Mouse (Mus musculus): ENCODE data around the gene Rere. TPM values are rescaled to one million over a fixed set of nuclear protein-coding genes. Genes with fewer than 3 reads are reported as not detected.

The Rere gene
- total RNA-seq, 1 experiment, result 21.7 TPM

- H3K9me3 ChIP-seq (ENCODE audit: control insufficient read depth, insufficient read depth, low read depth, low read length), result no peaks in the 10 kb centered on the region
- H3K27ac ChIP-seq (ENCODE audit: insufficient read depth, low read depth, low read length, poor library complexity, severe bottlenecking), result no peak overlapping the region
- TF ChIP-seq ZC3H11A (IDR thresholded peaks at IDR 0.05; ENCODE audit: borderline replicate concordance, low read depth, low read length), result no peak
- no peak for TF ChIP-seq HCFC1 (IDR thresholded peaks at IDR 0.05; ENCODE audit: borderline replicate concordance, insufficient read depth, low read length)
- TF ChIP-seq MAFK (IDR thresholded peaks at IDR 0.05; ENCODE audit: insufficient read depth, low read depth, low read length), result no peak
- TF ChIP-seq ZNF384 (IDR thresholded peaks at IDR 0.05; ENCODE audit: low read depth, low read length), result no peak
- no peak for TF ChIP-seq CHD2 (IDR thresholded peaks at IDR 0.05; ENCODE audit: low read depth, low read length)
- no peak for DNase-seq (ENCODE audit: low read depth, low spot score)
- H3K9ac ChIP-seq (ENCODE audit: insufficient read depth, low read depth, low read length, poor library complexity, severe bottlenecking), result no peak overlapping the region
- no peak overlapping the region for H3K4me3 ChIP-seq (ENCODE audit: insufficient read depth in 1 of 2, low read depth in 1 of 2, low read length in 2 of 2, poor library complexity in 1 of 2, severe bottlenecking in 1 of 2)
- peaks cover 3 to 6% of the 10 kb centered on the region in 2 experiments; a peak in 1 of 4 replicates for H3K4me1 ChIP-seq (ENCODE audit: control insufficient read depth in 2 of 2, insufficient read depth in 2 of 2, low read length in 2 of 2, poor library complexity in 1 of 2)
- H3K36me3 ChIP-seq (ENCODE audit: control insufficient read depth, insufficient read depth, low read length, poor library complexity, severe bottlenecking), result no peaks in the 10 kb centered on the region
- in situ Hi-C loops (cut with MboI; ENCODE audit: low sequenced_read_pairs in 2 of 2, unreplicated experiment in 2 of 2), result no loop called here
Observed at GRCm38 (mm10) chr4:150459022-150459794, 177.8 kb downstream of the Rere start.

- Histone ChIP-seq H3K36me3 (ENCODE audit: control insufficient read depth, insufficient read depth, low read length, poor library complexity, severe bottlenecking) (no peaks in the 10 kb centered on the region), H3K27ac (ENCODE audit: insufficient read depth, low read depth, low read length, poor library complexity, severe bottlenecking) (no peak overlapping the region), H3K9me3 (ENCODE audit: control insufficient read depth, insufficient read depth, low read depth, low read length) (no peaks in the 10 kb centered on the region), H3K9ac (ENCODE audit: insufficient read depth, low read depth, low read length, poor library complexity, severe bottlenecking) (no peak overlapping the region), H3K4me3 (ENCODE audit: insufficient read depth in 1 of 2, low read depth in 1 of 2, low read length in 2 of 2, poor library complexity in 1 of 2, severe bottlenecking in 1 of 2) (no peak overlapping the region), H3K4me1 (ENCODE audit: control insufficient read depth in 2 of 2, insufficient read depth in 2 of 2, low read length in 2 of 2, poor library complexity in 1 of 2) (peaks cover 3 to 6% of the 10 kb centered on the region in 2 experiments; a peak in 1 of 4 replicates)
- DNase-seq (ENCODE audit: low read depth, low spot score), result no peak
- TF ChIP-seq ZNF384 (IDR thresholded peaks at IDR 0.05; ENCODE audit: low read depth, low read length) (no peak), MAFK (IDR thresholded peaks at IDR 0.05; ENCODE audit: insufficient read depth, low read depth, low read length) (no peak), ZC3H11A (IDR thresholded peaks at IDR 0.05; ENCODE audit: borderline replicate concordance, low read depth, low read length) (no peak), CHD2 (IDR thresholded peaks at IDR 0.05; ENCODE audit: low read depth, low read length) (no peak), HCFC1 (IDR thresholded peaks at IDR 0.05; ENCODE audit: borderline replicate concordance, insufficient read depth, low read length) (no peak)
- in situ Hi-C loops (cut with MboI; ENCODE audit: low sequenced_read_pairs in 2 of 2, unreplicated experiment in 2 of 2), result loop anchor here in 1 of 2 experiments (10.0 kb wide), 1 partner anchor 116 kb away; no protein-coding TSS in a partner anchor
Observed at GRCm38 (mm10) chr4:150460451-150460850, 179.0 kb downstream of the Rere start.

- TF ChIP-seq HCFC1 (IDR thresholded peaks at IDR 0.05; ENCODE audit: borderline replicate concordance, insufficient read depth, low read length) (no peak), ZC3H11A (IDR thresholded peaks at IDR 0.05; ENCODE audit: borderline replicate concordance, low read depth, low read length) (no peak), CHD2 (IDR thresholded peaks at IDR 0.05; ENCODE audit: low read depth, low read length) (no peak), ZNF384 (IDR thresholded peaks at IDR 0.05; ENCODE audit: low read depth, low read length) (no peak), MAFK (IDR thresholded peaks at IDR 0.05; ENCODE audit: insufficient read depth, low read depth, low read length) (no peak)
- Histone ChIP-seq H3K27ac (ENCODE audit: insufficient read depth, low read depth, low read length, poor library complexity, severe bottlenecking) (no peak overlapping the region), H3K9me3 (ENCODE audit: control insufficient read depth, insufficient read depth, low read depth, low read length) (no peaks in the 10 kb centered on the region), H3K9ac (ENCODE audit: insufficient read depth, low read depth, low read length, poor library complexity, severe bottlenecking) (no peak overlapping the region), H3K4me1 (ENCODE audit: control insufficient read depth in 2 of 2, insufficient read depth in 2 of 2, low read length in 2 of 2, poor library complexity in 1 of 2) (peaks cover 3 to 6% of the 10 kb centered on the region in 2 experiments; a peak in 1 of 4 replicates), H3K4me3 (ENCODE audit: insufficient read depth in 1 of 2, low read depth in 1 of 2, low read length in 2 of 2, poor library complexity in 1 of 2, severe bottlenecking in 1 of 2) (no peak overlapping the region), H3K36me3 (ENCODE audit: control insufficient read depth, insufficient read depth, low read length, poor library complexity, severe bottlenecking) (no peaks in the 10 kb centered on the region)
- in situ Hi-C loops (cut with MboI; ENCODE audit: low sequenced_read_pairs in 2 of 2, unreplicated experiment in 2 of 2), result loop anchor here in 1 of 2 experiments (10.0 kb wide), 1 partner anchor 116 kb away; no protein-coding TSS in a partner anchor
- DNase-seq (ENCODE audit: low read depth, low spot score), result no peak
Observed at GRCm38 (mm10) chr4:150461011-150461410, 179.6 kb downstream of the Rere start.

GRCm38 (mm10) chr4:150461427-150462189 lies 180.2 kb downstream of the Rere start:
- H3K4me1 ChIP-seq (ENCODE audit: control insufficient read depth in 2 of 2, insufficient read depth in 2 of 2, low read length in 2 of 2, poor library complexity in 1 of 2), result peaks cover 3 to 6% of the 10 kb centered on the region in 2 experiments; a peak in 2 of 4 replicates
- no peak overlapping the region for H3K9ac ChIP-seq (ENCODE audit: insufficient read depth, low read depth, low read length, poor library complexity, severe bottlenecking)
- H3K9me3 ChIP-seq (ENCODE audit: control insufficient read depth, insufficient read depth, low read depth, low read length), result no peaks in the 10 kb centered on the region
- in situ Hi-C loops (cut with MboI; ENCODE audit: low sequenced_read_pairs in 2 of 2, unreplicated experiment in 2 of 2), result loop anchor here in 1 of 2 experiments (10.0 kb wide), 1 partner anchor 117 kb away; no protein-coding TSS in a partner anchor
- DNase-seq (ENCODE audit: low read depth, low spot score), result no peak
- no peaks in the 10 kb centered on the region for H3K36me3 ChIP-seq (ENCODE audit: control insufficient read depth, insufficient read depth, low read length, poor library complexity, severe bottlenecking)
- H3K4me3 ChIP-seq (ENCODE audit: insufficient read depth in 1 of 2, low read depth in 1 of 2, low read length in 2 of 2, poor library complexity in 1 of 2, severe bottlenecking in 1 of 2), result no peak overlapping the region
- H3K27ac ChIP-seq (ENCODE audit: insufficient read depth, low read depth, low read length, poor library complexity, severe bottlenecking), result no peak overlapping the region
- TF ChIP-seq HCFC1 (IDR thresholded peaks at IDR 0.05; ENCODE audit: borderline replicate concordance, insufficient read depth, low read length) (no peak), ZNF384 (IDR thresholded peaks at IDR 0.05; ENCODE audit: low read depth, low read length) (0 out of 2 replicates have a peak, but pooled peaks have one; percentile 63)
